Mouse (Mus musculus) limb, embryonic 13.5 days (tissue): ENCODE measurements around the gene Tfap2b. TPM values are rescaled to one million over a fixed set of nuclear protein-coding genes. Genes with fewer than 3 reads are reported as not detected.

Experiments
- ATAC-seq: fragments of 200-750 bp; cut with Nextera tagmentation; 2 replicates; pipeline ENCODE4 v1.8.0; 2017; ENCODE audit warnings: low read depth, moderate number of reproducible peaks, moderate TSS enrichment; ENCODE audit not compliant: low FRiP score
- H3K27ac ChIP-seq: fragments of 300-500 bp; sonication (generic); 2 replicates; pipeline ENCODE4 v1.5.1; 2015; ENCODE audit warnings: inconsistent platforms, mild to moderate bottlenecking, moderate library complexity
- H3K27me3 ChIP-seq: fragments of 300-500 bp; sonication (generic); 2 replicates; pipeline ENCODE4 v1.6.1; 2015; ENCODE audit warnings: mild to moderate bottlenecking, inconsistent platforms
- H3K36me3 ChIP-seq: fragments of 300-500 bp; sonication (generic); 2 replicates; pipeline ENCODE4 v1.6.1; 2015; ENCODE audit warnings: inconsistent platforms, mild to moderate bottlenecking, moderate library complexity
- H3K4me1 ChIP-seq: fragments of 300-500 bp; sonication (generic); 2 replicates; pipeline ENCODE4 v1.6.1; 2015; ENCODE audit warnings: inconsistent platforms
- H3K4me2 ChIP-seq: fragments of 300-500 bp; sonication (generic); replicated peaks from 2 replicates; pipeline ENCODE4 v1.6.1; 2015; ENCODE audit warnings: inconsistent platforms, mild to moderate bottlenecking, moderate library complexity
- H3K4me3 ChIP-seq: fragments of 300-500 bp; sonication (generic); 2 replicates; pipeline ENCODE4 v1.5.1; 2015; ENCODE audit warnings: moderate library complexity, mild to moderate bottlenecking, inconsistent platforms
- H3K9ac ChIP-seq: fragments of 300-500 bp; sonication (generic); 2 replicates; pipeline ENCODE4 v1.6.1; 2015; ENCODE audit warnings: mild to moderate bottlenecking, inconsistent platforms
- H3K9me3 ChIP-seq: fragments of 300-500 bp; sonication (generic); 2 replicates; pipeline ENCODE4 v1.6.1; 2016; ENCODE audit warnings: inconsistent platforms
- WGBS: fragments of 180-500 bp; shearing (Covaris S2); methylation state at CpG from one replicate; pipeline ENCODE4 v1.1.7; 2015; 5-methylcytosine and 5-hydroxymethylcytosine counted together
- polyA plus RNA-seq: library from polyadenylated mRNA; unstranded; fragments of >200 nt; fragmentation: Nextera tagmentation; extraction: Ambion mirVana; gene quantifications from 2 replicates; pipeline ENCODE4 v1.2.1, GENCODE M21; 2015

Gene Tfap2b
- polyA plus RNA-seq: 57.2 and 66.0 TPM in 2 replicates

DNA sequence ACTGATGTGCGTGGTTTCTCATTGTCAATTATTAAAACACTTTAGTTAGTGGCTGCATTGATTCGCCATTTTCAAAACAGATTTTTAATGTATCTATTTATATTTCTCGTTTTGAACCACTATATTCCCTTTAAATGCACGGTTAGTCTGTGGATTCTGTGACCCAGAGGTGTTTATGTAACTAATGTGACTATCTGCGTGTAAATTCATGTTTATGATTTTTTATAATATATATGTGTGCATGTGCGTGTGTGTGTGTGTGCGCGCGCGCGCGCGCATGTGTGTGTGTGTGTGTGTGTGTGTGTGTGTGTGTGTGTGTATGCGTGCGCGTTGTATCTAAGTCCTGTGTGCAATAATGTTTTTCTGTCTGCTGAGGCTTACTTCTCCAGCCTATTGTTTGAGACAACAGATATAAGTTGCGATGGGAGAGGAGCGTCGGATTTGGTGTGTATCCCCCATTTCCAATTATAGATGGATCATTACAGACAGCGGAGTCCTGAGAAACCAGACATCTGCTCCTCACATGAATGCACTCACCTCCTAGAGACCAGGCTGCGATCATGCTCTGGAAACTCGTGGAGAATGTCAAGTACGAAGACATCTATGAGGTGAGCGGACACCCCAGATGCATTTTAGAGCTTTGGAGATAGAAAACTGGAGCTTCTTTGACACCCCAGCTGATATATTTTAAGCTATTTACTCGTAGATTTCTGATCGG, at the start of gene Tfap2b:
Gene Tfap2b (plus strand): TSS at position 274 of the 718 bp plus-strand sequence.
- no peak for ATAC-seq
- H3K36me3 ChIP-seq: no peaks in the 10 kb centered on the region
- peak within 1 kb of the TSS; percentile 46 for H3K4me3 ChIP-seq
- 1% methylated on average over 26 of the region's 26 CpGs for WGBS
- no peaks in the 10 kb centered on the region for H3K9me3 ChIP-seq
- no peaks in the 10 kb centered on the region for H3K4me1 ChIP-seq
- H3K9ac ChIP-seq: peak within 1 kb of the TSS; percentile 76
- peak within 1 kb of the TSS; percentile 80 for H3K27ac ChIP-seq
- H3K4me2 ChIP-seq: peak within 1 kb of the TSS; percentile 65
- peaks cover 40% of the 10 kb centered on the region for H3K27me3 ChIP-seq

DNA sequence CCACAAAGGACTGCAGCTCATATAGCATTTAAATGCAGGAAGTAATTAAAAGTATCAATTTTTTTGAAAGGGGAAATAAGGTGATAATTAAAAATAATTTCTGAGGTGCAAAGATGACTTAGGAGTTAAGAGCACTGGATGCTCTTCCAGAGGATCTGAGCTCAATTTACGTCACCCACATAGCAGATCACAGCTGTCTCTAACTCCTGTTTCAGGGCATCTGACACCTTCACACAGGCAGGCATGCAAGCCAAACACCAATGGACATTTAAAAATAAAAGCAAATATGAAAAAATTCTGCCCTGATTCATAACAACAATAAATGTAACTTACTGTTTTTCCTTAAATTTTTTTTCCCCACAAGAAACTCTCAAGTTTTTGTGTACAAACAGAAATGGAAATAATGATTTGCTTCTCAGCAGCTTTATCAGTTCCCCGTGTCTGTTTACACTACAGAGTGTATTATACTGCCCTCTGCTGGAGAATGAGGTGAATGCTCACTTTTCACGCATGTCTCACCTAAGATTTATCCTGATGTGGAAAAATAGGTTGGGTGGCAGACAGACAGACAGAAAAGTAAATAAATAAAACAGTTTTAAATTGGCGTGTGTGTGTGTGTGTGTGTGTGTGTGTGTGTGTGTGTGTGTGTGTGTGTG, 29.8 kb upstream of the Tfap2b start:
- no peak for ATAC-seq
- WGBS: 6% methylated on average over 4 of the region's 4 CpGs
- H3K9ac ChIP-seq: no peak overlapping the region
- no peak overlapping the region for H3K4me2 ChIP-seq
- H3K36me3 ChIP-seq: no peaks in the 10 kb centered on the region
- H3K27ac ChIP-seq: no peak overlapping the region
- no peaks in the 10 kb centered on the region for H3K4me1 ChIP-seq
- no peaks in the 10 kb centered on the region for H3K9me3 ChIP-seq
- H3K27me3 ChIP-seq: no peaks in the 10 kb centered on the region
- no peak overlapping the region for H3K4me3 ChIP-seq

DNA sequence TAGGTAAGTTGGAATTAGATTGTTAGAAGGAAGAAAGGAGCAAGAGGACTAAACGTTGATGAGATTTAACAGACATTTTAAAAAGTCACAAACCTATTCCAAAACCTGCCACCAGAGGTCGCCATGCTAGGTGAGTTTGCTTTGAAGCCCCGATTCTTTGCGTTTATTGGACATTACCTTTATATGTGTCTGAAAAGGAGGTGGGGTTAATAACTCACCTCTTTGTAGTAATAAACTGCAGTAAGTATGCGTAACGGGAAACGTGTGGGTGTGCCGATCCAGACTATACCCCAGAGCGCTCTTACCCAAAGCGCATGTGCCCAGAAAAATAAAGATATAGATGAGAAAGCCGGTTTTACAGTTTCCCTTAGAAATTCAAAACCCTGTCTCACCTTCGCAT, 3.1 kb upstream of the Tfap2b start:
- no peak for ATAC-seq
- no peak overlapping the region; the same call in 1 of the 2 replicates for H3K9ac ChIP-seq

GRCm38 (mm10) chr1:19206194-19206593, 2.5 kb upstream of the Tfap2b start:
- peak overlapping the region; percentile 40; the same call in 1 of the 2 replicates for H3K4me3 ChIP-seq
- H3K36me3 ChIP-seq: no peaks in the 10 kb centered on the region
- H3K27ac ChIP-seq: no peak overlapping the region
- under 1% methylated on average over 7 of the region's 7 CpGs for WGBS
- peaks cover 22% of the 10 kb centered on the region for H3K27me3 ChIP-seq
- no peak overlapping the region for H3K9ac ChIP-seq
- H3K4me2 ChIP-seq: no peak overlapping the region
- no peaks in the 10 kb centered on the region for H3K4me1 ChIP-seq
- ATAC-seq: no peak
- no peaks in the 10 kb centered on the region for H3K9me3 ChIP-seq

More for the DNA sequence above, 3.1 kb upstream of the Tfap2b start:
- no peaks in the 10 kb centered on the region for H3K4me1 ChIP-seq
- H3K36me3 ChIP-seq: no peaks in the 10 kb centered on the region
- H3K4me2 ChIP-seq: peak overlapping the region; percentile 67
- H3K4me3 ChIP-seq: peak overlapping the region; percentile 40
- H3K27ac ChIP-seq: no peak overlapping the region
- WGBS: 1% methylated on average over 12 of the region's 12 CpGs
- no peaks in the 10 kb centered on the region for H3K9me3 ChIP-seq
- H3K27me3 ChIP-seq: peaks cover 17% of the 10 kb centered on the region

DNA sequence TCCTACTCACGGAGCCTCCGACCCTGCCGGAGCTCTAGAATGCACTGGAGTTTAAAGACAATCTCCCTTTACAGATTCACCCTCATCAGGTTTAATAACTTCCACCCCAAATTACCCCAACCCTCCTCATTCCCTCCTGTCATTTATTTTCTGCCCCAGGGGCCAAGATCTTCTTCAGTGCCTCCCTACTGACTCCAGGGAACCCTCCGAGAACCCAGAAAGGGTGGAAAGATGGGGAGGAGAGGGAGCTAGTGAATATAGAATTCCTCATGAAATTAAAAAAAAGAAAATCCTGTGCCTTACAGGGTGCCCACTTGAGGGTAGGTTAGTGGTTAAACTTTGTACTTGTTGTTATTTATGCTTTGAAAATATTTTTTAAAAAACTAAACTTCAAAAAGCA, 1.1 kb upstream of the Tfap2b start:
- Histone ChIP-seq H3K27me3 (peaks cover 34% of the 10 kb centered on the region), H3K36me3 (no peaks in the 10 kb centered on the region), H3K4me3 (peak overlapping the region; percentile 16; the same call in 1 of the 2 replicates), H3K27ac (no peak overlapping the region; the same call in 1 of the 2 replicates), H3K9ac (no peak overlapping the region), H3K4me2 (peak overlapping the region; percentile 38), H3K9me3 (no peaks in the 10 kb centered on the region), H3K4me1 (no peaks in the 10 kb centered on the region)
- no peak for ATAC-seq
- 8% methylated on average over 4 of the region's 4 CpGs for WGBS

DNA sequence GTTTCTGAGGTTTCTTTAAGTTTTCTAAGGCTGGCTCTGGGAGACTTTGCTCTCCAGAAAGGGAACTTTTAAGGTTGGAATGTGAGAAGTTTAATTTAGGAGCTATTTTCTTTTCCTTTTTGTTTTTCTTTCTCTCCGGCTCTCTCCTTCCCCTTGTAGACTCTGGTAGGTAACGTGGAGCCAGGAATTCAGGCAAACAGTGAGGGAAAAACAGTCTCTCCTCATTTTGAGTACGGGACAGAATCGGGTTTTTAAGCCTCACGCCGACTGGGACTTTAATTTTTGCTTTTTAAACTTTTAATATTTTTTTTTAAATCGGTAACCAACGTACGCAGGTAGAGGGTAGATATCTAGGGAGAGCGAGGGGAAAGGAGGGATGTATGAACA, 638 bp downstream of the Tfap2b start:
- ATAC-seq: no peak
- no peaks in the 10 kb centered on the region for H3K9me3 ChIP-seq
- H3K27ac ChIP-seq: peak overlapping the region; percentile 80; the same call in 1 of the 2 replicates
- H3K9ac ChIP-seq: peak overlapping the region; percentile 76
- H3K4me1 ChIP-seq: no peaks in the 10 kb centered on the region
- peaks cover 46% of the 10 kb centered on the region for H3K27me3 ChIP-seq
- H3K36me3 ChIP-seq: no peaks in the 10 kb centered on the region
- peak overlapping the region; percentile 65 for H3K4me2 ChIP-seq
- WGBS: under 1% methylated on average over 10 of the region's 10 CpGs
- peak overlapping the region; percentile 46 for H3K4me3 ChIP-seq

GRCm38 (mm10) chr1:19209776-19210175, 1.1 kb downstream of the Tfap2b start:
- H3K9me3 ChIP-seq: no peaks in the 10 kb centered on the region
- peak overlapping the region; percentile 80 for H3K27ac ChIP-seq
- H3K4me1 ChIP-seq: no peaks in the 10 kb centered on the region
- H3K9ac ChIP-seq: peak overlapping the region; percentile 76
- no peaks in the 10 kb centered on the region for H3K36me3 ChIP-seq
- peak overlapping the region; percentile 65 for H3K4me2 ChIP-seq
- peak overlapping the region; percentile 46 for H3K4me3 ChIP-seq
- WGBS: under 1% methylated on average over 31 of the region's 31 CpGs
- H3K27me3 ChIP-seq: peaks cover 50% of the 10 kb centered on the region
- ATAC-seq: no peak

DNA sequence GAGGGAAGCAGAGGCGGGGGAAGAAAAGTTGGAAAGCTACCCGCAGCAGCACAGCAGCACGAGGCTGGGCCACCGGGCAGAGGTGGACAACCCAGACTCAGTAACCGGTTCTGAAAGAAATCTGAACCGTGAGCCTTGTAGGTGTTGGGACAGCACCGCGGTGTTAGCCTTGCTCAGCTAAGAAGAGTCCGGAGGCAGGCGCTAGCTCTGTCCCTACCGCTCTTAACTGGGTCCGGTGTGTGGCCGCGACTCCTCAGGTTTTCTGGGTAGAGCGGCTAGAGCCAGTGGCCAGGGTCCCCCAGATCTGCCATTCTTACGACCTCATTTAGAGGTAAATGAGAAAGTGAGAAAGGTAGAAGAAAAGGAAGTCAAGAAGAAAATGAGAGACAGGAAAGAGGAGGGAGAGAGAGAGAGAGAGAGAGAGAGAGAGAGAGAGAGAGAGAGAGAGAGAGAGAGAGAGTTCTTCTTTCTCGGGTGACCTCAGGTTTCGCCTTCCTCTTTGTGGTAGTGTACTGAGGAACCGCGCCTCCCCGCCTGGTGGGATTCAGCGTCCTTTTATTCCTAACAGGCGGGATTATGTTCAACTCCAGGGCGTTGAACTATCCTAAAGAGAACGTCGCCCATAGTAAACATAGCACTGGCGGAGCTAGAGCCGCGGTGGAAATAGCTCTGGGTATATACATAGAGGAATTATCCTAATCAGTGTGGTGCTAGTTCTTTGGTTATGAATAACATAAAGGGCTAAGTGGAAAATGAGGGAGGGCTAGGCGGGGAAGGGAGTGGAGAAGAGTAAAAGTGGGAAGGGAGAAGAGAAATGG, 1.7 kb downstream of the Tfap2b start:
- WGBS: under 1% methylated on average over 30 of the region's 30 CpGs
- no peak for ATAC-seq
- H3K4me3 ChIP-seq: peak overlapping the region; percentile 46
- H3K9me3 ChIP-seq: no peaks in the 10 kb centered on the region
- peak overlapping the region; percentile 80 for H3K27ac ChIP-seq
- H3K4me2 ChIP-seq: peak overlapping the region; percentile 65
- no peaks in the 10 kb centered on the region for H3K36me3 ChIP-seq
- peaks cover 56% of the 10 kb centered on the region for H3K27me3 ChIP-seq
- H3K4me1 ChIP-seq: no peaks in the 10 kb centered on the region
- H3K9ac ChIP-seq: peak overlapping the region; percentile 76

DNA sequence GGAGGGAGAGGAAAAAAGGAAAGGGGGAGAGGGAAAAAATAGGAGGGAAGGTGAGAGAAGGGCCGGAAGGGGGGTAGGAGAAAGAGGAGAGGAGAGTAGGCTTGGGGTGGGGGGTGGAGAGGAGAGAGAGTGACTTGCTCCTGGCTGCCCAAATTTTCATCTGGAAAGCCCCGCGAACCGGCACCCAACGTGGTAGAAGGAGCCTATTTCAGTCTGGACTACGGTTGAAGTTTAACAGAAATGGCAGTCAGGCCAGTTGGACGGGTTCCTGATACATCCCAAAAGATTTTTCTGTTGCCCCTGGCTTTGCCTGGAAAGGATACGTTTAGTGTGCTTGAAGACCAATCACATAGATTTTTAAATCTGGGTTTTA, 2.3 kb downstream of the Tfap2b start:
- H3K36me3 ChIP-seq: no peaks in the 10 kb centered on the region
- H3K9ac ChIP-seq: peak overlapping the region; percentile 76
- peak overlapping the region; percentile 46 for H3K4me3 ChIP-seq
- H3K9me3 ChIP-seq: no peaks in the 10 kb centered on the region
- peaks cover 62% of the 10 kb centered on the region for H3K27me3 ChIP-seq
- ATAC-seq: no peak
- H3K27ac ChIP-seq: peak overlapping the region; percentile 80; the same call in 1 of the 2 replicates
- no peaks in the 10 kb centered on the region for H3K4me1 ChIP-seq
- WGBS: under 1% methylated on average over 8 of the region's 8 CpGs
- peak overlapping the region; percentile 65 for H3K4me2 ChIP-seq

DNA sequence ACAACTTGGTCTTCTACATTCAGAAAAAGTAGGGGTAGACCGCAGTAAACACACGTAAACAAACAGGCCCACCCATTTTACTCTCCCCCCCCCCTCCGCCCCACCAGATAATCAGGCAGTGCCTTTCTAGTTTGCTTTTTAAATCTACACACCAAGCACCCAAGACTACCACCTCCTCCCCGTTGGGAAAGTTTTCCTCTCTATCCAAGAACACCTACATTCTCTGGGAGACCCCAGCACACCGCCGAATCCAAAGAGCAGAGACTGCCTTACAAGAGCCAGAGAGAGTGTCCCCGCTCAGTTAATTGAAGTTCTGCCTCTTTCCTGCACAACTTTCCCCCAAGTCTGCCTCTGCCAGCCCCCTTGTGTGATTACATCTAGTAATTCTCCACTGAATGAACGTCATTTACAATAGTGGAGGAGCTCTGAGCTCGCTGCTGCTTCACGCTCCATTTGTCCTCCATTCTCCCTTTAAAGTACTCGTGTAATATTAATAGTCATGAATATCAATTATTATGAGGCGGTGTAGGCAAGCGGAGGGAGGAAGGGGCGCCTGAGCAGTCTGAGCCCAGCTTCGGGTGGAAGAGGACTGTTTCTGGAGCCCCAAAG, 2.9 kb downstream of the Tfap2b start:
- no peak for ATAC-seq
- H3K9ac ChIP-seq: peak overlapping the region; percentile 76
- peak overlapping the region; percentile 65 for H3K4me2 ChIP-seq

GRCm38 (mm10) chr1:19212691-19213090, 4.0 kb downstream of the Tfap2b start:
- 3% methylated on average over 4 of the region's 4 CpGs for WGBS
- H3K4me2 ChIP-seq: peak overlapping the region; percentile 65
- H3K4me1 ChIP-seq: 0 out of 2 replicates have a peak, but pooled peaks cover 9% of the 10 kb centered on the region
- peak overlapping the region; percentile 76 for H3K9ac ChIP-seq
- no peak for ATAC-seq
- peak overlapping the region; percentile 46 for H3K4me3 ChIP-seq
- H3K36me3 ChIP-seq: no peaks in the 10 kb centered on the region
- H3K27ac ChIP-seq: peak overlapping the region; percentile 72
- H3K9me3 ChIP-seq: no peaks in the 10 kb centered on the region
- peaks cover 71% of the 10 kb centered on the region for H3K27me3 ChIP-seq

More for the DNA sequence above, 2.9 kb downstream of the Tfap2b start:
- Histone ChIP-seq H3K36me3 (no peaks in the 10 kb centered on the region), H3K9me3 (no peaks in the 10 kb centered on the region), H3K4me1 (0 out of 2 replicates have a peak, but pooled peaks cover 5% of the 10 kb centered on the region), H3K27me3 (peaks cover 69% of the 10 kb centered on the region), H3K4me3 (peak overlapping the region; percentile 46), H3K27ac (peak overlapping the region; percentile 80)
- whole genome bisulfite sequencing: 2% methylated on average over 15 of the region's 15 CpGs
